ENCODE assay signal across 8 mouse cellular contexts in the genomic region with DNA sequence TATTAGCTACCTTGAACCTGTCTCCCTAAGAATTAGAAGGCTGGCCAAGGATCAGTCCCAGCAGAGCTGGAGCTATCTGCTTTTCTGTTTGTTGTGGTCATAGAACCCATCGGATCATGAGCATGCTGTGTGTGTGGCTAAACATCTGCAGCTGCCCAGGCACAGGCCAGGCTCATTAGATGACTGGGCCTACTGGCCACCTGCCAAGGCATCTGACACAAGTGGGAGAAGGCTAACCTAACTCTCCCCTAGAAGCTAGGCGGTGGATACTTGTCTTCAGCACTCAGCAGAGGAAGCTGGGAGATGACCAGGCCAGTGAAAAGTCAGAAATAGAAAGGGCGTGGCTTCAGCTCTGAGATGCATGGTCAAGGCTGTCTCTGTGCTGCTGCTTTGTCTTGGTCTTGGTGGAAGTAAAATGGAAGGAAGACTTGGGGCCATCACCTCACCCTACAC.
DNase-seq lines count a peak whose midpoint lies in the region; ATAC-seq lines count a peak whose summit lies in the region.

No protein-coding gene starts in this region.

- H3K9me3 ChIP-seq in embryonic facial prominence, embryonic 10.5 days = no peaks in the 10 kb centered on the region
- H3K9me3 ChIP-seq in lung, embryonic 15.5 days = no peaks in the 10 kb centered on the region

- H3K36me3 ChIP-seq in embryonic facial prominence, embryonic 10.5 days (replicated peaks) = no peaks in the 10 kb centered on the region
- no peaks in the 10 kb centered on the region for H3K36me3 ChIP-seq in lung, embryonic 15.5 days

- DNase-seq in cerebellum, postnatal 14 days = peak; percentile 6 to 29
- no peak for DNase-seq in cerebellum, adult 8-10 months
- DNase-seq in embryonic facial prominence, embryonic 10.5 days (ENCODE audit: low spot score) = peak; percentile 35
- peak; percentile 39 to 60 for DNase-seq in heart, adult 9 months (ENCODE audit: low spot score in 2 of 2)
- peak; percentile 71 for DNase-seq in kidney, adult 18-20 months
- DNase-seq in ovary, postnatal 36 days (ENCODE audit: low spot score) = peak; percentile 31
- DNase-seq in spleen, postnatal 10 days (ENCODE audit: low spot score in 2 of 2) = no peak

- H3K4me2 ChIP-seq in lung, embryonic 15.5 days = no peak overlapping the region

- peaks cover 18% of the 10 kb centered on the region for H3K4me1 ChIP-seq in embryonic facial prominence, embryonic 10.5 days
- H3K4me1 ChIP-seq in lung, embryonic 15.5 days = peaks cover 21% of the 10 kb centered on the region

- 66% methylated on average over 3 of the region's 3 CpGs for WGBS in embryonic facial prominence, embryonic 10.5 days
- WGBS in lung, embryonic 15.5 days = 4% methylated on average over 3 of the region's 3 CpGs

- peak; percentile 95 for ATAC-seq in lung, embryonic 15.5 days (ENCODE audit: borderline replicate concordance, extremely low read depth, low FRiP score, low TSS enrichment)

- H3K4me3 ChIP-seq in embryonic facial prominence, embryonic 10.5 days = no peak overlapping the region
- H3K4me3 ChIP-seq in lung, embryonic 15.5 days = no peak overlapping the region

- peak overlapping the region; percentile 66; the same call in 1 of the 2 replicates for H3K27ac ChIP-seq in embryonic facial prominence, embryonic 10.5 days (replicated peaks)
- peak overlapping the region; percentile 68 for H3K27ac ChIP-seq in lung, embryonic 15.5 days

- no peak overlapping the region for H3K9ac ChIP-seq in lung, embryonic 15.5 days

- no peaks in the 10 kb centered on the region for H3K27me3 ChIP-seq in embryonic facial prominence, embryonic 10.5 days (replicated peaks; ENCODE audit: low read depth, poor library complexity, severe bottlenecking)
- H3K27me3 ChIP-seq in lung, embryonic 15.5 days = no peaks in the 10 kb centered on the region

Comparison
In these comparisons a context has a peak if more than half of its experiments do, and no peak if none do; other contexts are left out.
1. DNase-seq: peak in cerebellum, postnatal 14 days (2 of 2), embryonic facial prominence, embryonic 10.5 days (single experiment), heart, adult 9 months (2 of 2), kidney, adult 18-20 months (single experiment) and ovary, postnatal 36 days (single experiment); none in cerebellum, adult 8-10 months (single experiment) and spleen, postnatal 10 days (0 of 2).